In the genomic region with DNA sequence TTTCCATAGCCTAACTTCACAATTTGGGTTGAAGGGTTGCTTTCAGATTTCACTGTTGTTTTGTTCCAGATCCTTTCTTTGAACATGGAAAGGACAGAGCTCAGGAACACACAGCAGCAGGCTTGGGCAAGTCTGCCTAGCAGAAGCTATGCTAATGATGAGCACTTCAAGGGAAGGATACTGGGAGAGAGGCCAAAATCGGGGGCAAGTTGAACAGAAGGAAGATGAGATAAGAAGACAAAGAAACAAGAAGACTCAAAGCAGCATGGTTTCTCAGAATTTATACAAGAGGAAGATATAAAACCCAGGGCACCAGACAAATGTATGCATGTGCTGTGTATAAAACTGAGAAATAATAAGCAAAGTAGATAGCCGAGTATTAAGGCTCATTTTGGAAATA, we compare ENCODE assay signal across 17 mouse cellular contexts.
DNase-seq lines count a peak whose midpoint lies in the region; ATAC-seq and TF ChIP-seq lines count a peak whose summit lies in the region.
"Had no signal": no experiment of that assay in that cellular context is flagged by ENCODE, and none has a peak within 500 bp of the region (broad histone marks: within the 10 kb centered on the region; RNA-seq: fewer than 3 reads in every experiment).

No protein-coding gene starts in this region.

- ATAC-seq in frontal cortex, adult (ENCODE audit: low TSS enrichment) = peak; percentile 91
- ATAC-seq in hindbrain, embryonic 16.5 days = no peak
- ATAC-seq: intestine, embryonic 15.5 days had no signal

- no peak for DNase-seq in frontal cortex, postnatal 14 days (ENCODE audit: low spot score in 2 of 2)
- peak; percentile 81 for DNase-seq in MEL-GATA-1-ER (ENCODE audit: extremely low read depth, low read depth)
- peak; percentile 26 for DNase-seq in liver
- no peak for DNase-seq in adrenal gland, postnatal 14 days
- no peak for DNase-seq in gastrocnemius, adult 8-10 months (ENCODE audit: low spot score in 2 of 2)
- DNase-seq: adrenal gland, postnatal 25 days; cerebellum, adult 2 months; heart, postnatal 36 days; kidney, postnatal 14 days; layer of hippocampus, postnatal 36 days; lung, postnatal 36 days had no signal

- no peaks in the 10 kb centered on the region for H3K36me3 ChIP-seq in ES-Bruce4 (ENCODE audit: control insufficient read depth, insufficient read depth, low read length, poor library complexity, severe bottlenecking)
- no peaks in the 10 kb centered on the region for H3K36me3 ChIP-seq in hindbrain, embryonic 16.5 days (ENCODE audit: control insufficient read depth, insufficient read depth, low read length)
- H3K36me3 ChIP-seq: embryonic facial prominence, embryonic 13.5 days; intestine, embryonic 15.5 days had no signal

- 72% methylated on average over 2 of the region's 2 CpGs for WGBS in hindbrain, embryonic 16.5 days

- peak overlapping the region; percentile 12; the same call in 1 of the 2 replicates for H3K27ac ChIP-seq in ES-Bruce4 (ENCODE audit: insufficient read depth, low read length)
- no peak overlapping the region for H3K27ac ChIP-seq in hindbrain, embryonic 16.5 days (ENCODE audit: low read depth, low read length)
- H3K27ac ChIP-seq: embryonic facial prominence, embryonic 13.5 days; intestine, embryonic 15.5 days had no signal

- TF ChIP-seq CTCF in ES-Bruce4 (IDR thresholded peaks at IDR 0.05; ENCODE audit: low read depth, low read length) = no peak

- no peak for TF ChIP-seq EP300 in ES-Bruce4 (IDR thresholded peaks at IDR 0.05; ENCODE audit: insufficient read depth, low read depth, low read length)

- TF ChIP-seq POLR2A in ES-Bruce4 (IDR thresholded peaks at IDR 0.05; ENCODE audit: insufficient read depth, low read length) = no peak

- no peaks in the 10 kb centered on the region for H3K9me3 ChIP-seq in ES-Bruce4 (replicated peaks; ENCODE audit: control insufficient read depth, insufficient read depth, low read length, poor library complexity, severe bottlenecking)
- no peaks in the 10 kb centered on the region for H3K9me3 ChIP-seq in hindbrain, embryonic 16.5 days (ENCODE audit: control insufficient read depth, low read length)
- H3K9me3 ChIP-seq: embryonic facial prominence, embryonic 13.5 days; intestine, embryonic 15.5 days had no signal

- H3K4me3 ChIP-seq in ES-Bruce4 (ENCODE audit: low read depth, low read length) = no peak overlapping the region
- no peak overlapping the region for H3K4me3 ChIP-seq in hindbrain, embryonic 16.5 days (ENCODE audit: low read length)
- H3K4me3 ChIP-seq: embryonic facial prominence, embryonic 13.5 days; intestine, embryonic 15.5 days; myocyte had no signal

- H3K9ac ChIP-seq in ES-Bruce4 (ENCODE audit: low read depth, poor library complexity, severe bottlenecking) = no peak overlapping the region
- H3K9ac ChIP-seq in hindbrain, embryonic 16.5 days (ENCODE audit: low read depth, low read length) = no peak overlapping the region
- H3K9ac ChIP-seq: embryonic facial prominence, embryonic 13.5 days; intestine, embryonic 15.5 days had no signal

- no peaks in the 10 kb centered on the region for H3K27me3 ChIP-seq in ES-Bruce4 (ENCODE audit: control insufficient read depth, insufficient read depth, low read length, poor library complexity, severe bottlenecking)
- no peaks in the 10 kb centered on the region for H3K27me3 ChIP-seq in hindbrain, embryonic 16.5 days (replicated peaks; ENCODE audit: control insufficient read depth, insufficient read depth, low read length)
- H3K27me3 ChIP-seq: embryonic facial prominence, embryonic 13.5 days; intestine, embryonic 15.5 days had no signal

- H3K4me2 ChIP-seq in hindbrain, embryonic 16.5 days (ENCODE audit: low read length) = no peak overlapping the region
- H3K4me2 ChIP-seq: embryonic facial prominence, embryonic 13.5 days; intestine, embryonic 15.5 days had no signal

- no peaks in the 10 kb centered on the region for H3K4me1 ChIP-seq in ES-Bruce4 (ENCODE audit: control insufficient read depth, insufficient read depth, low read length)
- H3K4me1 ChIP-seq in hindbrain, embryonic 16.5 days (ENCODE audit: control insufficient read depth, insufficient read depth, low read depth, low read length) = no peaks in the 10 kb centered on the region
- H3K4me1 ChIP-seq: embryonic facial prominence, embryonic 13.5 days; intestine, embryonic 15.5 days had no signal

Comparison
In these comparisons a context has a peak if more than half of its experiments do, and no peak if none do; other contexts are left out.
1. DNase-seq: peak in MEL-GATA-1-ER (single experiment) and liver (single experiment); none in frontal cortex, postnatal 14 days (0 of 2), adrenal gland, postnatal 14 days (single experiment) and gastrocnemius, adult 8-10 months (0 of 2).